Mouse (Mus musculus) inflammation-experienced regulatory T-cells (primary cell): ENCODE measurements around the gene Krt72. TPM values are rescaled to one million over a fixed set of nuclear protein-coding genes. Genes with fewer than 3 reads are reported as not detected.

Experiments
- polyA plus RNA-seq, 2 experiments: library from polyadenylated mRNA; unstranded; fragments of 100-300 nt; shearing (Covaris generic); gene quantifications; one replicate each; pipeline ENCODE4 v1.2.1; 2017

Krt72 gene
- under 1 TPM; 0.08 to 0.43 TPM for polyA plus RNA-seq

GRCm38 (mm10) chr15:101786360-101786759, at the start of gene Krt72:
TSS of gene Krt72 (minus strand) at chr15:101786460.

GRCm38 (mm10) chr15:101817875-101818274, 31.6 kb upstream of the Krt72 start, which contains the start of gene Krt2:
TSS of gene Krt2 (minus strand) at chr15:101818169.

GRCm38 (mm10) chr15:101802296-101802835, 16.1 kb upstream of the Krt72 start, which contains the start of gene Krt73:
TSS of gene Krt73 (minus strand) at chr15:101802346.

GRCm38 (mm10) chr15:101742711-101743110, 43.5 kb downstream of the Krt72 start, which contains the start of gene Krt71:
TSS of gene Krt71 (minus strand) at chr15:101743109.

Other genes starting within 250 kb of the Krt72 start
- gene Krt82, start 235.8 kb downstream of the Krt72 start, polyA plus RNA-seq = not detected
- gene Krt90, start 223.5 kb downstream of the Krt72 start, polyA plus RNA-seq = under 1 TPM in 1 of 2 experiments, not detected in 1; 0.15 TPM
- gene Krt75, start 212.6 kb downstream of the Krt72 start, polyA plus RNA-seq = 1 to 10 TPM in 1 of 2 experiments, under 1 TPM in 1; 0.14 to 1.3 TPM
- gene Gm5414, start 158.3 kb downstream of the Krt72 start, polyA plus RNA-seq = under 1 TPM in 1 of 2 experiments, not detected in 1; 0.10 TPM
- gene Gm5478, start 139.1 kb downstream of the Krt72 start, polyA plus RNA-seq = not detected
- gene Krt6b, start 106.2 kb downstream of the Krt72 start, polyA plus RNA-seq = not detected
- under 1 TPM in 1 of 2 experiments, not detected in 1; 0.16 TPM for gene Krt6a, start 92.2 kb downstream of the Krt72 start, polyA plus RNA-seq
- under 1 TPM in 1 of 2 experiments, not detected in 1; 0.07 TPM for gene Krt5, start 73.6 kb downstream of the Krt72 start, polyA plus RNA-seq
- gene Krt71, start 43.4 kb downstream of the Krt72 start, polyA plus RNA-seq = under 1 TPM in 1 of 2 experiments, not detected in 1; 0.23 TPM
- under 1 TPM; 0.12 to 0.18 TPM for gene Krt73, start 15.9 kb upstream of the Krt72 start, polyA plus RNA-seq
- gene Krt2, start 31.7 kb upstream of the Krt72 start, polyA plus RNA-seq = under 1 TPM; 0.06 to 0.92 TPM
- gene Krt1, start 64.3 kb upstream of the Krt72 start, polyA plus RNA-seq = under 1 TPM; 0.12 to 0.22 TPM
- not detected for gene Krt77, start 83.2 kb upstream of the Krt72 start, polyA plus RNA-seq
- under 1 TPM in 1 of 2 experiments, not detected in 1; 0.61 TPM for gene Krt76, start 106.5 kb upstream of the Krt72 start, polyA plus RNA-seq
- gene Krt4, start 138.3 kb upstream of the Krt72 start, polyA plus RNA-seq = under 1 TPM; 0.07 to 0.56 TPM
- gene Krt79, start 153.9 kb upstream of the Krt72 start, polyA plus RNA-seq = 1 to 10 TPM in 1 of 2 experiments, not detected in 1; 4.3 TPM
- gene Krt78, start 167.8 kb upstream of the Krt72 start, polyA plus RNA-seq = not detected
- gene Krt8, start 218.0 kb upstream of the Krt72 start, polyA plus RNA-seq = 1 to 10 TPM; 1.7 to 2.4 TPM
- 1 to 10 TPM in 1 of 2 experiments, under 1 TPM in 1; 0.71 to 6.2 TPM for gene Krt18, start 241.7 kb upstream of the Krt72 start, polyA plus RNA-seq